Mouse (Mus musculus): Measurements from ENCODE around the gene Cfap299. TPM values are rescaled to one million over a fixed set of nuclear protein-coding genes. Genes with fewer than 3 reads are reported as not detected.
"Not testable (repeated sequence)": the region's sequence is repeated elsewhere in the genome, so short reads cannot be mapped to it uniquely, and the experiment has no call there.

Gene Cfap299
- polyA plus RNA-seq, 1 experiment from 2014 or later: 1.1 TPM

GRCm38 (mm10) chr5:98552811-98553601 is 223.9 kb downstream of the Cfap299 start:
- H3K9ac ChIP-seq: no peak overlapping the region
- H3K4me2 ChIP-seq: no peak overlapping the region
- no peak for ATAC-seq
- H3K27me3 ChIP-seq: no peaks in the 10 kb centered on the region
- H3K27ac ChIP-seq: no peak overlapping the region
- H3K4me3 ChIP-seq: no peak overlapping the region
- H3K4me1 ChIP-seq: 0 out of 2 replicates have a peak, but pooled peaks cover 3% of the 10 kb centered on the region
- 57% methylated on average over 7 of the region's 7 CpGs for WGBS
- H3K9me3 ChIP-seq (replicated peaks): no peaks in the 10 kb centered on the region
- H3K36me3 ChIP-seq (ENCODE audit: poor library complexity, severe bottlenecking): no peaks in the 10 kb centered on the region

- Histone ChIP-seq H3K4me1 (peaks cover 26% of the 10 kb centered on the region), H3K4me2 (no peak overlapping the region), H3K27me3 (no peaks in the 10 kb centered on the region), H3K36me3 (ENCODE audit: poor library complexity, severe bottlenecking) (no peaks in the 10 kb centered on the region), H3K9ac (no peak overlapping the region), H3K4me3 (no peak overlapping the region), H3K27ac (no peak overlapping the region), H3K9me3 (replicated peaks) (no peaks in the 10 kb centered on the region)
- 21% methylated on average over 4 of the region's 4 CpGs for WGBS
- peak; percentile 73 for ATAC-seq
Observed at GRCm38 (mm10) chr5:98561301-98561700, 232.2 kb downstream of the Cfap299 start.

GRCm38 (mm10) chr5:98562806-98563205 is 233.7 kb downstream of the Cfap299 start:
- no peaks in the 10 kb centered on the region for H3K36me3 ChIP-seq (ENCODE audit: poor library complexity, severe bottlenecking)
- H3K9me3 ChIP-seq (replicated peaks): no peaks in the 10 kb centered on the region
- WGBS: 75% methylated on average over 9 of the region's 9 CpGs
- H3K9ac ChIP-seq: no peak overlapping the region
- no peak overlapping the region for H3K4me3 ChIP-seq
- H3K27ac ChIP-seq: no peak overlapping the region; the same call in 1 of the 2 replicates
- ATAC-seq: no peak
- H3K4me1 ChIP-seq: peaks cover 34% of the 10 kb centered on the region
- H3K27me3 ChIP-seq: no peaks in the 10 kb centered on the region
- H3K4me2 ChIP-seq: no peak overlapping the region

GRCm38 (mm10) chr5:98563801-98564200 is 234.7 kb downstream of the Cfap299 start:
- WGBS: 36% methylated on average over 9 of the region's 9 CpGs
- H3K4me3 ChIP-seq: no peak overlapping the region
- H3K4me2 ChIP-seq: no peak overlapping the region
- no peaks in the 10 kb centered on the region for H3K9me3 ChIP-seq (replicated peaks)
- no peaks in the 10 kb centered on the region for H3K36me3 ChIP-seq (ENCODE audit: poor library complexity, severe bottlenecking)
- no peak for ATAC-seq
- no peaks in the 10 kb centered on the region for H3K27me3 ChIP-seq
- H3K27ac ChIP-seq: no peak overlapping the region
- H3K9ac ChIP-seq: no peak overlapping the region
- H3K4me1 ChIP-seq: peaks cover 37% of the 10 kb centered on the region

- H3K36me3 ChIP-seq (ENCODE audit: poor library complexity, severe bottlenecking): no peaks in the 10 kb centered on the region
- H3K4me1 ChIP-seq: peaks cover 34% of the 10 kb centered on the region
- no peak overlapping the region for H3K4me3 ChIP-seq
- 10% methylated on average over 6 of the region's 6 CpGs for WGBS
- no peaks in the 10 kb centered on the region for H3K9me3 ChIP-seq (replicated peaks)
- H3K4me2 ChIP-seq: no peak overlapping the region
- peak overlapping the region; percentile 53 for H3K27ac ChIP-seq
- no peaks in the 10 kb centered on the region for H3K27me3 ChIP-seq
- H3K9ac ChIP-seq: no peak overlapping the region
- ATAC-seq: peak; percentile 90
Observed at GRCm38 (mm10) chr5:98566461-98567193, 237.5 kb downstream of the Cfap299 start.

- no peak for ATAC-seq
- no peaks in the 10 kb centered on the region for H3K27me3 ChIP-seq
- no peak overlapping the region for H3K4me3 ChIP-seq
- H3K27ac ChIP-seq: no peak overlapping the region
- no peak overlapping the region for H3K9ac ChIP-seq
- H3K36me3 ChIP-seq (ENCODE audit: poor library complexity, severe bottlenecking): no peaks in the 10 kb centered on the region
- H3K4me1 ChIP-seq: peaks cover 31% of the 10 kb centered on the region
- H3K9me3 ChIP-seq (replicated peaks): no peaks in the 10 kb centered on the region
- no peak overlapping the region for H3K4me2 ChIP-seq
- WGBS: 81% methylated on average over 4 of the region's 4 CpGs
Observed at GRCm38 (mm10) chr5:98568481-98568880, 239.4 kb downstream of the Cfap299 start.

- H3K9me3 ChIP-seq (replicated peaks): no peaks in the 10 kb centered on the region
- no peaks in the 10 kb centered on the region for H3K36me3 ChIP-seq (ENCODE audit: poor library complexity, severe bottlenecking)
- WGBS: 73% methylated on average over 3 of the region's 3 CpGs
- no peak overlapping the region for H3K4me3 ChIP-seq
- H3K9ac ChIP-seq: no peak overlapping the region
- H3K4me1 ChIP-seq: peaks cover 26% of the 10 kb centered on the region
- no peaks in the 10 kb centered on the region for H3K27me3 ChIP-seq
- H3K27ac ChIP-seq: no peak overlapping the region
- no peak for ATAC-seq
- no peak overlapping the region for H3K4me2 ChIP-seq
Observed at GRCm38 (mm10) chr5:98569029-98569513, 240.0 kb downstream of the Cfap299 start.

GRCm38 (mm10) chr5:98572392-98572791 is 243.3 kb downstream of the Cfap299 start:
- no peak overlapping the region for H3K9ac ChIP-seq
- H3K4me2 ChIP-seq: no peak overlapping the region
- H3K36me3 ChIP-seq (ENCODE audit: poor library complexity, severe bottlenecking): no peaks in the 10 kb centered on the region
- no peak for ATAC-seq
- 54% methylated on average over 4 of the region's 4 CpGs for WGBS
- no peak overlapping the region for H3K27ac ChIP-seq
- H3K9me3 ChIP-seq (replicated peaks): no peaks in the 10 kb centered on the region
- H3K27me3 ChIP-seq: no peaks in the 10 kb centered on the region
- no peak overlapping the region for H3K4me3 ChIP-seq
- H3K4me1 ChIP-seq: peaks cover 25% of the 10 kb centered on the region

GRCm38 (mm10) chr5:98574711-98575470 is 245.8 kb downstream of the Cfap299 start:
- Histone ChIP-seq H3K27ac (peak overlapping the region; percentile 60), H3K9me3 (replicated peaks) (no peaks in the 10 kb centered on the region), H3K4me2 (peak overlapping the region; percentile 26; the same call in 1 of the 2 replicates), H3K36me3 (ENCODE audit: poor library complexity, severe bottlenecking) (no peaks in the 10 kb centered on the region), H3K9ac (no peak overlapping the region), H3K4me3 (no peak overlapping the region), H3K27me3 (no peaks in the 10 kb centered on the region), H3K4me1 (peaks cover 17% of the 10 kb centered on the region)
- WGBS: 34% methylated on average over 12 of the region's 12 CpGs
- ATAC-seq: peak; percentile 80

GRCm38 (mm10) chr5:98575471-98575834 is 246.3 kb downstream of the Cfap299 start:
- peak overlapping the region; percentile 60 for H3K27ac ChIP-seq
- H3K9me3 ChIP-seq (replicated peaks): no peaks in the 10 kb centered on the region
- H3K4me3 ChIP-seq: no peak overlapping the region
- no peak overlapping the region for H3K9ac ChIP-seq
- peaks cover 17% of the 10 kb centered on the region for H3K4me1 ChIP-seq
- 0 out of 2 replicates have a peak, but pooled peaks have one; percentile 43 for ATAC-seq
- WGBS: 43% methylated on average over 4 of the region's 4 CpGs
- no peak overlapping the region for H3K4me2 ChIP-seq
- no peaks in the 10 kb centered on the region for H3K36me3 ChIP-seq (ENCODE audit: poor library complexity, severe bottlenecking)
- no peaks in the 10 kb centered on the region for H3K27me3 ChIP-seq

- H3K4me3 ChIP-seq; H3K9ac ChIP-seq; H3K9me3 ChIP-seq (replicated peaks); H3K27me3 ChIP-seq; H3K36me3 ChIP-seq (ENCODE audit: poor library complexity, severe bottlenecking); ATAC-seq; H3K4me2 ChIP-seq; H3K27ac ChIP-seq: not testable (repeated sequence)
- H3K4me1 ChIP-seq: peaks cover 22% of the 10 kb centered on the region
- 95% methylated on average over 6 of the region's 6 CpGs for whole genome bisulfite sequencing
Observed at GRCm38 (mm10) chr5:98576538-98576937, 247.4 kb downstream of the Cfap299 start.

- H3K4me2 ChIP-seq: no peak overlapping the region
- no peaks in the 10 kb centered on the region for H3K36me3 ChIP-seq (ENCODE audit: poor library complexity, severe bottlenecking)
- H3K4me3 ChIP-seq: no peak overlapping the region
- no peak for ATAC-seq
- H3K27ac ChIP-seq: no peak overlapping the region
- H3K27me3 ChIP-seq: no peaks in the 10 kb centered on the region
- 85% methylated on average over 2 of the region's 2 CpGs for WGBS
- H3K9ac ChIP-seq: no peak overlapping the region
- no peaks in the 10 kb centered on the region for H3K9me3 ChIP-seq (replicated peaks)
- peaks cover 22% of the 10 kb centered on the region for H3K4me1 ChIP-seq
Observed at GRCm38 (mm10) chr5:98578398-98578797, 249.3 kb downstream of the Cfap299 start.

Measured in forebrain, embryonic 13.5 days (tissue).